Mouse (Mus musculus): Measurements from ENCODE around the gene Mettl25. TPM values are rescaled to one million over a fixed set of nuclear protein-coding genes. Genes with fewer than 3 reads are reported as not detected.

Gene Mettl25
- polyA plus RNA-seq, 1 experiment from 2014 or later, result 16.4 TPM

- ATAC-seq (ENCODE audit: low FRiP score, low TSS enrichment), result no peak
- no peak overlapping the region for H3K9ac ChIP-seq (ENCODE audit: low read depth, low read length)
- no peaks in the 10 kb centered on the region for H3K36me3 ChIP-seq (ENCODE audit: control insufficient read depth, insufficient read depth, low read length)
- no peaks in the 10 kb centered on the region for H3K9me3 ChIP-seq (ENCODE audit: control insufficient read depth, low read length)
- no peaks in the 10 kb centered on the region for H3K4me1 ChIP-seq (ENCODE audit: control insufficient read depth, insufficient read depth, low read length)
- H3K27me3 ChIP-seq (ENCODE audit: control insufficient read depth, insufficient read depth, low read length), result no peaks in the 10 kb centered on the region
- no peak overlapping the region for H3K27ac ChIP-seq (ENCODE audit: low read depth, low read length)
- no peak overlapping the region for H3K4me2 ChIP-seq (replicated peaks; ENCODE audit: low read depth, low read length)
- H3K4me3 ChIP-seq (ENCODE audit: low read length), result no peak overlapping the region
- WGBS, result 89% methylated on average over 6 of the region's 6 CpGs
These were observed 39.0 kb downstream of the Mettl25 start for GRCm38 (mm10) chr10:105802132-105802531.

DNA sequence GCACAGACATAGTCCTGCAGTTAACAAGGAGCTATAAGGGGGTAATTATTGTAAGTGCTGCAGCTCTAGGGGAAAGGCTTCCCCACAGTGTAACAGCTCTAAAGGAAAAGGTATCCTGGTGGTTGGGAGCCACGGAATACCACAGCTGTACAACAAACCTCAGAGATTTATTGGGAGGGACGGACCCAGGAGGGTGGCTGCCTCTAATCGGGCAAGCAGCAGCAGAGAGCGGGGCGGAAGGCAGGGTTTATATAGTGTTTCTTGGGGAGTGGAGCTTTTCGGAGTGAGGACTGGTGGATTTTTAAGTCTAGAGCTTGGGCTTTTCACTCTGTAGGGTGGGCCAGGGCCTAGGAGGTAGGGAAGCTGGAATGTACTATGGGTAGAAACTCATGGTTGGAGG is 40.0 kb downstream of the Mettl25 start:
- H3K27ac ChIP-seq (ENCODE audit: low read depth, low read length), result no peak overlapping the region
- H3K4me3 ChIP-seq (ENCODE audit: low read length), result no peak overlapping the region
- no peaks in the 10 kb centered on the region for H3K9me3 ChIP-seq (ENCODE audit: control insufficient read depth, low read length)
- WGBS, result 39% methylated on average over 6 of the region's 6 CpGs
- H3K9ac ChIP-seq (ENCODE audit: low read depth, low read length), result no peak overlapping the region
- no peaks in the 10 kb centered on the region for H3K36me3 ChIP-seq (ENCODE audit: control insufficient read depth, insufficient read depth, low read length)
- peak; percentile 16; the same call in 1 of the 2 replicates for ATAC-seq (ENCODE audit: low FRiP score, low TSS enrichment)
- H3K4me2 ChIP-seq (replicated peaks; ENCODE audit: low read depth, low read length), result no peak overlapping the region
- H3K27me3 ChIP-seq (ENCODE audit: control insufficient read depth, insufficient read depth, low read length), result no peaks in the 10 kb centered on the region
- H3K4me1 ChIP-seq (ENCODE audit: control insufficient read depth, insufficient read depth, low read length), result no peaks in the 10 kb centered on the region

DNA sequence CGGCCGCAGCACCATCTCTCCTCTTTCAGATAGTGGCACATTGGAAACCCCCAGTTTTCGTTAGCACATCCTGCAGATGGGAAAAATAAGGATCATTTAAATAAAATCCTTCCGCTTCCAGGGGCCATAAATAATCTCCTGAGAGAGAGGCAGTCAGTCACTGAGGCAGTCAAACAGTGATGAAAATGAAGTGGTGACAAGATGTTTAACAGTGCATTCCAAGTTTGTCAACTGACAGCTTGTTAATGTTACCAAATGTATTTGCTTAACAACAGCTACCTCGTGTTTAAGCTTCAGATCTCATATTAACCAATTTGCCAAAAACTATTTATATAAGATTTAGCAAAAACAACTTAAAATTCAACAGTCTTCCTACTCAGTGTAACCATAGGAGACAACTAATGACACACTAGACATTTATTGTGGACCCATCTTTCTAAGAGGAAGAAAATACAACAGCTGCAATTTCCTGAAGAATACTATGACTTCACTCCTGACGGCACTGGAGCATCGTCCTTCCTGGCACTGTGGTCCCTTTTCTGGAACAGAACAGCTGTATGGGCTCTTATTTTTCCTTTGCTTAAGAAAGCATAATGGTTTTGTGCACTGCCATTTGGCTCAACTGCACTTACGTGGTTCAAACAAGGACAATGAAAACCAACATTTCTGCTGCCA is 43.8 kb downstream of the Mettl25 start:
- WGBS, result 73% methylated on average over 8 of the region's 8 CpGs
- H3K4me2 ChIP-seq (replicated peaks; ENCODE audit: low read depth, low read length), result no peak overlapping the region
- no peaks in the 10 kb centered on the region for H3K4me1 ChIP-seq (ENCODE audit: control insufficient read depth, insufficient read depth, low read length)
- H3K27me3 ChIP-seq (ENCODE audit: control insufficient read depth, insufficient read depth, low read length), result no peaks in the 10 kb centered on the region
- no peak overlapping the region for H3K27ac ChIP-seq (ENCODE audit: low read depth, low read length)
- no peak overlapping the region for H3K9ac ChIP-seq (ENCODE audit: low read depth, low read length)
- no peak overlapping the region for H3K4me3 ChIP-seq (ENCODE audit: low read length)
- H3K36me3 ChIP-seq (ENCODE audit: control insufficient read depth, insufficient read depth, low read length), result no peaks in the 10 kb centered on the region
- no peak for ATAC-seq (ENCODE audit: low FRiP score, low TSS enrichment)
- no peaks in the 10 kb centered on the region for H3K9me3 ChIP-seq (ENCODE audit: control insufficient read depth, low read length)

GRCm38 (mm10) chr10:105793776-105794552 is 47.2 kb downstream of the Mettl25 start:
- Histone ChIP-seq H3K27me3 (ENCODE audit: control insufficient read depth, insufficient read depth, low read length) (no peaks in the 10 kb centered on the region), H3K9ac (ENCODE audit: low read depth, low read length) (no peak overlapping the region), H3K4me2 (replicated peaks; ENCODE audit: low read depth, low read length) (no peak overlapping the region), H3K27ac (ENCODE audit: low read depth, low read length) (no peak overlapping the region), H3K4me3 (ENCODE audit: low read length) (no peak overlapping the region), H3K9me3 (ENCODE audit: control insufficient read depth, low read length) (no peaks in the 10 kb centered on the region), H3K4me1 (ENCODE audit: control insufficient read depth, insufficient read depth, low read length) (no peaks in the 10 kb centered on the region), H3K36me3 (ENCODE audit: control insufficient read depth, insufficient read depth, low read length) (no peaks in the 10 kb centered on the region)
- ATAC-seq (ENCODE audit: low FRiP score, low TSS enrichment), result peak; percentile 36; the same call in 1 of the 2 replicates
- WGBS, result 55% methylated on average over 15 of the region's 15 CpGs

- Histone ChIP-seq H3K4me1 (ENCODE audit: control insufficient read depth, insufficient read depth, low read length) (no peaks in the 10 kb centered on the region), H3K27ac (ENCODE audit: low read depth, low read length) (no peak overlapping the region), H3K4me3 (ENCODE audit: low read length) (no peak overlapping the region), H3K9ac (ENCODE audit: low read depth, low read length) (no peak overlapping the region), H3K36me3 (ENCODE audit: control insufficient read depth, insufficient read depth, low read length) (no peaks in the 10 kb centered on the region), H3K27me3 (ENCODE audit: control insufficient read depth, insufficient read depth, low read length) (no peaks in the 10 kb centered on the region), H3K9me3 (ENCODE audit: control insufficient read depth, low read length) (no peaks in the 10 kb centered on the region), H3K4me2 (replicated peaks; ENCODE audit: low read depth, low read length) (no peak overlapping the region)
- ATAC-seq (ENCODE audit: low FRiP score, low TSS enrichment), result no peak
- 83% methylated on average over 17 of the region's 17 CpGs for WGBS
These were observed 52.3 kb downstream of the Mettl25 start for GRCm38 (mm10) chr10:105788744-105789486.

DNA sequence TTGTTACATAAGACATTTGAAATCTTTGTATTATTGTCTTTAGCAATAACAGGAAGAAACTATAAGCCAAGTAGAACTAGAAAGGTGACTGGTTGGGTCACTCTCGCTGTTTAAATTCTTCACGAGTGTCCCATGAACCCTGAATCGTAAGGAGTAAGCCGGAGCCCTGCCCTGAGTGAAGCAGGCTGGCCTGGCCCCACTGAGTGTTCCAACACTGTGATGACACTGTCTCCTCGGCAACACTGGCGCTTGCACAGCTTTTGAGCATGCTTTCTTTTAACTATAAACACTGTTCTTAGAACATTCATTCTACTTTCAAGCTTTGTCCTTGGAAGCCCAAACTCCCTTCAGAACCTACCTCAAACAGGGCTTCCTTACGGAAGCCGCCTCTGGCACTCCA is 57.4 kb downstream of the Mettl25 start:
- Histone ChIP-seq H3K4me2 (replicated peaks; ENCODE audit: low read depth, low read length) (no peak overlapping the region), H3K4me3 (ENCODE audit: low read length) (no peak overlapping the region), H3K27ac (ENCODE audit: low read depth, low read length) (no peak overlapping the region), H3K9ac (ENCODE audit: low read depth, low read length) (no peak overlapping the region), H3K4me1 (ENCODE audit: control insufficient read depth, insufficient read depth, low read length) (no peaks in the 10 kb centered on the region), H3K36me3 (ENCODE audit: control insufficient read depth, insufficient read depth, low read length) (no peaks in the 10 kb centered on the region), H3K27me3 (ENCODE audit: control insufficient read depth, insufficient read depth, low read length) (no peaks in the 10 kb centered on the region), H3K9me3 (ENCODE audit: control insufficient read depth, low read length) (no peaks in the 10 kb centered on the region)
- no peak for ATAC-seq (ENCODE audit: low FRiP score, low TSS enrichment)
- WGBS, result 85% methylated on average over 8 of the region's 8 CpGs

- H3K27me3 ChIP-seq (ENCODE audit: control insufficient read depth, insufficient read depth, low read length), result no peaks in the 10 kb centered on the region
- H3K27ac ChIP-seq (ENCODE audit: low read depth, low read length), result no peak overlapping the region
- H3K4me1 ChIP-seq (ENCODE audit: control insufficient read depth, insufficient read depth, low read length), result no peaks in the 10 kb centered on the region
- no peaks in the 10 kb centered on the region for H3K9me3 ChIP-seq (ENCODE audit: control insufficient read depth, low read length)
- no peak overlapping the region for H3K4me3 ChIP-seq (ENCODE audit: low read length)
- no peak overlapping the region for H3K9ac ChIP-seq (ENCODE audit: low read depth, low read length)
- 13% methylated on average over 6 of the region's 6 CpGs for WGBS
- no peak overlapping the region for H3K4me2 ChIP-seq (replicated peaks; ENCODE audit: low read depth, low read length)
- no peaks in the 10 kb centered on the region for H3K36me3 ChIP-seq (ENCODE audit: control insufficient read depth, insufficient read depth, low read length)
- ATAC-seq (ENCODE audit: low FRiP score, low TSS enrichment), result peak; percentile 89
These were observed 66.8 kb downstream of the Mettl25 start for GRCm38 (mm10) chr10:105774382-105774781.

- no peak overlapping the region for H3K4me2 ChIP-seq (replicated peaks; ENCODE audit: low read depth, low read length)
These were observed 68.3 kb downstream of the Mettl25 start for GRCm38 (mm10) chr10:105772821-105773302.

More at GRCm38 (mm10) chr10:105772821-105773302, 68.3 kb downstream of the Mettl25 start:
- Histone ChIP-seq H3K4me3 (ENCODE audit: low read length) (no peak overlapping the region), H3K36me3 (ENCODE audit: control insufficient read depth, insufficient read depth, low read length) (no peaks in the 10 kb centered on the region), H3K27ac (ENCODE audit: low read depth, low read length) (no peak overlapping the region), H3K4me1 (ENCODE audit: control insufficient read depth, insufficient read depth, low read length) (no peaks in the 10 kb centered on the region), H3K9me3 (ENCODE audit: control insufficient read depth, low read length) (no peaks in the 10 kb centered on the region), H3K27me3 (ENCODE audit: control insufficient read depth, insufficient read depth, low read length) (no peaks in the 10 kb centered on the region), H3K9ac (ENCODE audit: low read depth, low read length) (no peak overlapping the region)
- ATAC-seq (ENCODE audit: low FRiP score, low TSS enrichment), result no peak
- WGBS, result 88% methylated on average over 9 of the region's 9 CpGs

All from kidney, embryonic 14.5 days (tissue).